Comparison of ENCODE assay signal across 10 mouse cellular contexts in the genomic region with DNA sequence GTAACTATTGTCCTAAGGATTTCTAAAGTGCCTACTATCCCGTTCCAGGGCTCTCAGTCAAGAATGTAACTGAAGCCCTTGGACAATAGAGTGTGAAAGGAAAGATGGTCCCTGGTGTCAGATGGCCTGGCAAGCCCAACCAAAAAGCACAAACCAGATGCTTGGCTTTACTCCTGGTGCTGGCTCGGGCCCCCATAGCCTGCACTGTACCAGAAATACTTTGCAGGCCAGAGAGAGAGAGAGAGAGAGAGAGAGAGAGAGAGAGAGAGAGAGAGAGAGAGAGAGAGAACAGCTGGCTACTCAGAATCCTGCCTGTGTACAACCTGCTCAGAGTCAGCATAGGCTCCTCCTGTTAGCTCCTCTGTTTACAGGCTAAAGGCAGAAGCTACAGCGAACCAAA. TPM values are rescaled to one million over a fixed set of nuclear protein-coding genes. Genes with fewer than 3 reads are reported as not detected.
DNase-seq lines count a peak whose midpoint lies in the region; ATAC-seq lines count a peak whose summit lies in the region.
"Had no signal": no experiment of that assay in that cellular context is flagged by ENCODE, and none has a peak within 500 bp of the region (broad histone marks: within the 10 kb centered on the region; RNA-seq: fewer than 3 reads in every experiment).

No protein-coding gene starts in this region.

- no peak overlapping the region for H3K4me3 ChIP-seq in liver, embryonic 12.5 days

- no peaks in the 10 kb centered on the region for H3K36me3 ChIP-seq in liver, embryonic 12.5 days

- H3K27ac ChIP-seq in liver, embryonic 12.5 days: peak overlapping the region; percentile 69

- no peak overlapping the region for H3K4me2 ChIP-seq in liver, embryonic 12.5 days

- H3K9ac ChIP-seq in liver, embryonic 12.5 days: 0 out of 2 replicates have a peak overlapping the region, but pooled peaks have one; percentile 23

- no peaks in the 10 kb centered on the region; the same call in 1 of the 2 replicates for H3K27me3 ChIP-seq in liver, embryonic 12.5 days (replicated peaks)

- DNase-seq in cerebellum, postnatal 10 days: peak; percentile 64 to 80
- DNase-seq in cerebellum, adult 9-11 months: no peak
- peak; percentile 47 for DNase-seq in urinary bladder, postnatal 14 days (ENCODE audit: low spot score)
- no peak for DNase-seq in urinary bladder, postnatal 10 days (ENCODE audit: low spot score)
- DNase-seq in right cerebral cortex, postnatal 4 days: no peak
- no peak for DNase-seq in urinary bladder, postnatal 25 days (ENCODE audit: low spot score)
- DNase-seq: kidney, adult 2 months; right cerebral cortex, adult 18-20 months had no signal

- H3K4me1 ChIP-seq in liver, embryonic 12.5 days: peaks cover 57% of the 10 kb centered on the region

- ATAC-seq in liver, embryonic 12.5 days: no peak
- ATAC-seq in cerebellum, adult (ENCODE audit: insufficient number of reproducible peaks, low FRiP score, low TSS enrichment): no peak

- H3K9me3 ChIP-seq in liver, embryonic 12.5 days (replicated peaks): no peaks in the 10 kb centered on the region

- WGBS in liver, embryonic 12.5 days (ENCODE audit: insufficient replicate concordance): 57% methylated on average over 3 of the region's 3 CpGs

RNA-seq across cellular contexts. Expression of a gene that starts 36.7 kb away (rescaled TPM):
- 214 and 225 TPM in 2 replicates for polyA plus RNA-seq in liver, embryonic 12.5 days (2016; fragmentation: Nextera tagmentation; extraction: Ambion mirVana)

RNA-seq across cellular contexts. Expression of a gene that starts 37.2 kb away (rescaled TPM):
- polyA plus RNA-seq in liver, embryonic 12.5 days (2016; fragmentation: Nextera tagmentation; extraction: Ambion mirVana): 8.9 and 9.4 TPM in 2 replicates

Comparison
In these comparisons a context has a peak if more than half of its experiments do, and no peak if none do; other contexts are left out.
1. DNase-seq: peak in cerebellum, postnatal 10 days (2 of 2) and urinary bladder, postnatal 14 days (single experiment); none in cerebellum, adult 9-11 months (single experiment), urinary bladder, postnatal 10 days (single experiment), right cerebral cortex, postnatal 4 days (single experiment) and urinary bladder, postnatal 25 days (single experiment).